Mouse (Mus musculus): ENCODE data around the gene Erc2. TPM values are rescaled to one million over a fixed set of nuclear protein-coding genes. Genes with fewer than 3 reads are reported as not detected.

The Erc2 gene
- total and polyA plus RNA-seq, 2 experiments, result 6.1 to 7.0 TPM

GRCm38 (mm10) chr14:27628701-27629100 is 6.5 kb downstream of the Erc2 start:
- H3K4me1 ChIP-seq (ENCODE audit: control insufficient read depth, insufficient read depth, low read length), result peaks cover 4% of the 10 kb centered on the region
- H3K27me3 ChIP-seq (ENCODE audit: control insufficient read depth, insufficient read depth, low read length), result no peaks in the 10 kb centered on the region
- H3K27ac ChIP-seq (replicated peaks; ENCODE audit: insufficient read depth, low read depth, low read length), result no peak overlapping the region
- no peak for DNase-seq (ENCODE audit: extremely low read depth, low read depth, low spot score)
- no peak overlapping the region for H3K4me3 ChIP-seq (ENCODE audit: insufficient read depth, low read depth, low read length)
- H3K79me2 ChIP-seq (ENCODE audit: control insufficient read depth, insufficient read depth, low read length), result peaks cover 18% of the 10 kb centered on the region; the same call in 1 of the 2 replicates
- TF ChIP-seq CTCF (IDR thresholded peaks at IDR 0.05; ENCODE audit: low read depth, low read length) (no peak), POLR2A (IDR thresholded peaks at IDR 0.05; ENCODE audit: extremely low read depth, insufficient read depth, low read length) (no peak)
- H3K9ac ChIP-seq (ENCODE audit: low read depth, low read length), result no peak overlapping the region
- H3K36me3 ChIP-seq (ENCODE audit: control insufficient read depth, insufficient read depth, low read length), result peaks cover 2% of the 10 kb centered on the region
- WGBS, result 75% methylated on average over 10 of the region's 10 CpGs

- no peak overlapping the region for H3K4me3 ChIP-seq (ENCODE audit: insufficient read depth, low read depth, low read length)
- TF ChIP-seq CTCF (IDR thresholded peaks at IDR 0.05; ENCODE audit: low read depth, low read length), result no peak
- peaks cover 22% of the 10 kb centered on the region for H3K79me2 ChIP-seq (ENCODE audit: control insufficient read depth, insufficient read depth, low read length)
- no peaks in the 10 kb centered on the region for H3K27me3 ChIP-seq (ENCODE audit: control insufficient read depth, insufficient read depth, low read length)
- no peak overlapping the region for H3K9ac ChIP-seq (ENCODE audit: low read depth, low read length)
- 86% methylated on average over 5 of the region's 5 CpGs for WGBS
- no peak overlapping the region for H3K27ac ChIP-seq (replicated peaks; ENCODE audit: insufficient read depth, low read depth, low read length)
- H3K4me1 ChIP-seq (ENCODE audit: control insufficient read depth, insufficient read depth, low read length), result peaks cover 2% of the 10 kb centered on the region; the same call in 1 of the 2 replicates
- peaks cover 2% of the 10 kb centered on the region for H3K36me3 ChIP-seq (ENCODE audit: control insufficient read depth, insufficient read depth, low read length)
- no peak for DNase-seq (ENCODE audit: extremely low read depth, low read depth, low spot score)
Observed at GRCm38 (mm10) chr14:27629369-27630012, 7.3 kb downstream of the Erc2 start.

- Histone ChIP-seq H3K9ac (ENCODE audit: low read depth, low read length) (no peak overlapping the region), H3K27me3 (ENCODE audit: control insufficient read depth, insufficient read depth, low read length) (no peaks in the 10 kb centered on the region), H3K27ac (replicated peaks; ENCODE audit: insufficient read depth, low read depth, low read length) (no peak overlapping the region), H3K36me3 (ENCODE audit: control insufficient read depth, insufficient read depth, low read length) (peaks cover 2% of the 10 kb centered on the region), H3K4me3 (ENCODE audit: insufficient read depth, low read depth, low read length) (no peak overlapping the region), H3K79me2 (ENCODE audit: control insufficient read depth, insufficient read depth, low read length) (peaks cover 18% of the 10 kb centered on the region), H3K4me1 (ENCODE audit: control insufficient read depth, insufficient read depth, low read length) (no peaks in the 10 kb centered on the region)
- no peak for DNase-seq (ENCODE audit: extremely low read depth, low read depth, low spot score)
- WGBS, result 86% methylated on average over 9 of the region's 9 CpGs
- no peak for TF ChIP-seq POLR2A (IDR thresholded peaks at IDR 0.05; ENCODE audit: extremely low read depth, insufficient read depth, low read length)
- no peak for TF ChIP-seq CTCF (IDR thresholded peaks at IDR 0.05; ENCODE audit: low read depth, low read length)
Observed at GRCm38 (mm10) chr14:27630973-27631640, 8.9 kb downstream of the Erc2 start.

GRCm38 (mm10) chr14:27634761-27635160 is 12.5 kb downstream of the Erc2 start:
- H3K9ac ChIP-seq (ENCODE audit: low read depth, low read length), result no peak overlapping the region
- H3K4me1 ChIP-seq (ENCODE audit: control insufficient read depth, insufficient read depth, low read length), result peaks cover 2% of the 10 kb centered on the region; the same call in 1 of the 2 replicates
- no peak overlapping the region for H3K4me3 ChIP-seq (ENCODE audit: insufficient read depth, low read depth, low read length)
- no peak for TF ChIP-seq POLR2A (IDR thresholded peaks at IDR 0.05; ENCODE audit: extremely low read depth, insufficient read depth, low read length)
- no peaks in the 10 kb centered on the region for H3K27me3 ChIP-seq (ENCODE audit: control insufficient read depth, insufficient read depth, low read length)
- 90% methylated on average over 6 of the region's 6 CpGs for WGBS
- no peaks in the 10 kb centered on the region for H3K36me3 ChIP-seq (ENCODE audit: control insufficient read depth, insufficient read depth, low read length)
- no peak for DNase-seq (ENCODE audit: extremely low read depth, low read depth, low spot score)
- H3K79me2 ChIP-seq (ENCODE audit: control insufficient read depth, insufficient read depth, low read length), result peaks cover 23% of the 10 kb centered on the region
- no peak overlapping the region for H3K27ac ChIP-seq (replicated peaks; ENCODE audit: insufficient read depth, low read depth, low read length)

- DNase-seq (ENCODE audit: extremely low read depth, low read depth, low spot score), result peak; percentile 78
- TF ChIP-seq POLR2A (IDR thresholded peaks at IDR 0.05; ENCODE audit: extremely low read depth, insufficient read depth, low read length) (no peak), CTCF (IDR thresholded peaks at IDR 0.05; ENCODE audit: low read depth, low read length) (no peak)
- H3K79me2 ChIP-seq (ENCODE audit: control insufficient read depth, insufficient read depth, low read length), result peaks cover 17% of the 10 kb centered on the region
- H3K27ac ChIP-seq (replicated peaks; ENCODE audit: insufficient read depth, low read depth, low read length), result no peak overlapping the region
- H3K4me3 ChIP-seq (ENCODE audit: insufficient read depth, low read depth, low read length), result no peak overlapping the region
- H3K4me1 ChIP-seq (ENCODE audit: control insufficient read depth, insufficient read depth, low read length), result peaks cover 2% of the 10 kb centered on the region; the same call in 1 of the 2 replicates
- H3K27me3 ChIP-seq (ENCODE audit: control insufficient read depth, insufficient read depth, low read length), result no peaks in the 10 kb centered on the region
- H3K36me3 ChIP-seq (ENCODE audit: control insufficient read depth, insufficient read depth, low read length), result no peaks in the 10 kb centered on the region
- H3K9ac ChIP-seq (ENCODE audit: low read depth, low read length), result no peak overlapping the region
- 39% methylated on average over 2 of the region's 2 CpGs for WGBS
Observed at GRCm38 (mm10) chr14:27636556-27636955, 14.3 kb downstream of the Erc2 start.

- H3K79me2 ChIP-seq (ENCODE audit: control insufficient read depth, insufficient read depth, low read length), result peaks cover 8% of the 10 kb centered on the region; the same call in 1 of the 2 replicates
- H3K27ac ChIP-seq (replicated peaks; ENCODE audit: insufficient read depth, low read depth, low read length), result no peak overlapping the region
- no peaks in the 10 kb centered on the region for H3K36me3 ChIP-seq (ENCODE audit: control insufficient read depth, insufficient read depth, low read length)
- 90% methylated on average over 3 of the region's 3 CpGs for WGBS
- H3K27me3 ChIP-seq (ENCODE audit: control insufficient read depth, insufficient read depth, low read length), result no peaks in the 10 kb centered on the region
- no peak overlapping the region for H3K4me3 ChIP-seq (ENCODE audit: insufficient read depth, low read depth, low read length)
- H3K4me1 ChIP-seq (ENCODE audit: control insufficient read depth, insufficient read depth, low read length), result peaks cover 2% of the 10 kb centered on the region; the same call in 1 of the 2 replicates
- H3K9ac ChIP-seq (ENCODE audit: low read depth, low read length), result no peak overlapping the region
- TF ChIP-seq CTCF (IDR thresholded peaks at IDR 0.05; ENCODE audit: low read depth, low read length) (no peak), POLR2A (IDR thresholded peaks at IDR 0.05; ENCODE audit: extremely low read depth, insufficient read depth, low read length) (no peak)
- DNase-seq (ENCODE audit: extremely low read depth, low read depth, low spot score), result no peak
Observed at GRCm38 (mm10) chr14:27641382-27641781, 19.2 kb downstream of the Erc2 start.
